8 mouse cellular contexts compared by ENCODE assay signal in the genomic region with DNA sequence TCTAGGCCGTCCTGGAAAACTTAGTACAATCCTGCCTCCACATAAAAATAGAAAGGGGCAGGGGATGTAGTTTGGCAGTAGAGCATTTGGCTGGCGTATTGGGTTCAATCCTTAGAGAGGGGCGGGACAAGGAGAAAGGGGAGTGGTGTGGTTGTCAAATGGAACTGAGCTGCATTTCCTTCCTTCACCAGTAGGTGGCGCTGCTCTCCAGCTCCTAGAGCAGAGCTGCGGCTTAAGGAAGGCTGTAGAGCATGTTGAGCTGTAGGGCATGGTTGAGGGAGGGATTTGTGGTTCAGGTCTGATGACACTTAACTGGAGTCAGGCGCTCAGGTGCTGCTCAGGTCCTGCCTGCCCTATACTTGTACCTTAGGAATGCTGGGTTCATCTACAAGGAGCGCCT. TPM values are rescaled to one million over a fixed set of nuclear protein-coding genes. Genes with fewer than 3 reads are reported as not detected.
DNase-seq lines count a peak whose midpoint lies in the region; ATAC-seq lines count a peak whose summit lies in the region.

No protein-coding gene starts in this region.

- H3K27ac ChIP-seq in hindbrain, embryonic 15.5 days (replicated peaks), result no peak overlapping the region

- DNase-seq in WW6 (ENCODE audit: low read depth, low spot score), result peak; percentile 89
- DNase-seq in cerebellum, postnatal 4 days (ENCODE audit: low spot score in 2 of 2), result peak; percentile 96 to 97
- peak; percentile 91 for DNase-seq in gastrocnemius, adult 18-20 months (ENCODE audit: low spot score)
- peak; percentile 88 to 91 for DNase-seq in layer of hippocampus, postnatal 36 days
- DNase-seq in lung, postnatal 25 days (ENCODE audit: low spot score), result peak; percentile 87
- peak; percentile 95 for DNase-seq in retina, postnatal 1 day
- DNase-seq in thymus, postnatal 4 days, result peak; percentile 92

- 11% methylated on average over 7 of the region's 7 CpGs for WGBS in hindbrain, embryonic 15.5 days

- peaks cover 11% of the 10 kb centered on the region for H3K4me1 ChIP-seq in hindbrain, embryonic 15.5 days (replicated peaks)

- no peak overlapping the region for H3K9ac ChIP-seq in hindbrain, embryonic 15.5 days

- no peak overlapping the region for H3K4me3 ChIP-seq in hindbrain, embryonic 15.5 days

- no peak overlapping the region for H3K4me2 ChIP-seq in hindbrain, embryonic 15.5 days

- 0 out of 2 replicates have a peak, but pooled peaks cover 3% of the 10 kb centered on the region for H3K36me3 ChIP-seq in hindbrain, embryonic 15.5 days

- ATAC-seq in hindbrain, embryonic 15.5 days (ENCODE audit: low FRiP score, low read depth), result peak; percentile 77

- no peaks in the 10 kb centered on the region for H3K27me3 ChIP-seq in hindbrain, embryonic 15.5 days

- no peaks in the 10 kb centered on the region for H3K9me3 ChIP-seq in hindbrain, embryonic 15.5 days

RNA-seq across cellular contexts. Expression of a gene that starts 6.6 kb away (rescaled TPM):
- 10 to 100 TPM; 19.6 to 67.1 TPM for total RNA-seq in gastrocnemius, adult 18-20 months (2021)
- polyA plus RNA-seq in hindbrain, embryonic 15.5 days (2015; fragmentation: Nextera tagmentation; extraction: Ambion mirVana), result 24.4 and 24.7 TPM in 2 replicates
- 10 to 100 TPM; 71.6 to 77.6 TPM for total RNA-seq in layer of hippocampus, postnatal 36 days (2021)

RNA-seq across cellular contexts. Expression of a gene that starts 30.6 kb away (rescaled TPM):
- total RNA-seq in gastrocnemius, adult 18-20 months (2021), result not detected
- 10.8 and 11.1 TPM in 2 replicates for polyA plus RNA-seq in hindbrain, embryonic 15.5 days (2015; fragmentation: Nextera tagmentation; extraction: Ambion mirVana)
- 10 to 100 TPM; 25.1 to 27.1 TPM for total RNA-seq in layer of hippocampus, postnatal 36 days (2021)

RNA-seq across cellular contexts. Expression of a gene that starts 31.4 kb away (rescaled TPM):
- total RNA-seq in gastrocnemius, adult 18-20 months (2021), result 10 to 100 TPM in 1 of 2 experiments, 1 to 10 TPM in 1; 5.5 to 13.9 TPM
- 1.1 and 1.7 TPM in 2 replicates for polyA plus RNA-seq in hindbrain, embryonic 15.5 days (2015; fragmentation: Nextera tagmentation; extraction: Ambion mirVana)
- 1 to 10 TPM; 2.9 to 4.3 TPM for total RNA-seq in layer of hippocampus, postnatal 36 days (2021)

Comparison
In these comparisons a context has a peak if more than half of its experiments do, and no peak if none do; other contexts are left out.
1. RNA of a gene that starts 30.6 kb away (total RNA-seq): 25.1 to 27.1 TPM in layer of hippocampus, postnatal 36 days; not detected in gastrocnemius, adult 18-20 months; every median in the first group is over 10 times any median in the second.
2. Peak in every context shown above with its lines, with median percentiles within 50 percentile points of each other: DNase-seq.